Mouse (Mus musculus) liver, embryonic 14.5 days (tissue): ENCODE data around the gene G6pc3.

Source experiments
- CTCF ChIP-seq: IDR thresholded peaks from 2 replicates; pipeline ENCODE4 v1.5.1; 2016; ENCODE audit warnings: antibody characterized with exemption, low read depth, control low read depth
- EP300 ChIP-seq: IDR thresholded peaks from 2 replicates; pipeline ENCODE4 v1.6.1; 2016; ENCODE audit warnings: antibody characterized with exemption, low read depth

DNA sequence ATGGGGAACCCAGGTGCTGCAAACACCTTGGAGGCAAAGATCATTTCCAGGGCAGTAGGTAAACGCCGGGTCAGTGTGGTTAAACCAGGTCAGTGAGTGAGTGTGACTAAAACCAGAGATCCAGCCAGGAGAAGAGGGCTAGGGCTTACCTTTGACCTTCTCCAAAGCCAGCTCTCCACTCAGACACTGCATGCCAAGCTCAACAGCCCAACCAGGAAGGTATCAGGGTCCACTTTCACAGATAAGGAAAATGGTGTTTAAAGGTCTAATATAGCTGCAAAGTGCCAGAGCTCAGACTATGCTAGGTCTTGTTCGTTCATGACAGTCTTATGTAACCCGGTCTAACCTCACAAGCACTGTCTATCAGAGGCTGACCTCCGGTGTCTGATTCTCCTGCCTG is 51.8 kb downstream of the G6pc3 start:
- TF ChIP-seq CTCF (no peak), EP300 (no peak)
